Mouse (Mus musculus): Measurements from ENCODE around the gene Nol10. TPM values are rescaled to one million over a fixed set of nuclear protein-coding genes. Genes with fewer than 3 reads are reported as not detected.

Nol10 gene
- polyA plus RNA-seq, 1 experiment from 2014 or later = 15.0 TPM

DNA sequence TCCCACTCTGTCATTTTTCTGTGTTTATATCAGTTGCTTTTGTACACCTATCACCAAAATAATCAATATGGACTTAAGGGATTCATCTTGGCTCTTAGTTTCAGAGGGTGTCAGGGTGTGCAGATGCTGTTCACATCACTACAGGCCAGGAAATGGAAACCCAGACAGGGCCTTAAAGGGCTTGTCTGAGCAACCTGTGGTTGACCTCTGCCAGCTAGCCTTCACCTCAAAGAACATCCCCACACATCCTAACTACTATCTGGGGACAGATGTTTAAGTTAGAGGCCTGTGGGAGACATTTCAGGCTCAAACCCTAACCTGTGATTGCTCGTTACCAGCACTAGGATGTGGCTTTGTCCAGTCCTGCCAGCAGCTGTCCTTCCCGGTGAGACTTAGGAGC is 82.3 kb downstream of the Nol10 start:
- Histone ChIP-seq H3K4me3 (replicated peaks; ENCODE audit: low read depth, low read length) (no peak overlapping the region), H3K36me3 (ENCODE audit: insufficient read depth, low read length) (peaks cover 18% of the 10 kb centered on the region; the same call in 1 of the 2 replicates), H3K9ac (ENCODE audit: low read depth, low read length) (no peak overlapping the region), H3K4me2 (ENCODE audit: low read length) (no peak overlapping the region), H3K27me3 (ENCODE audit: insufficient read depth, low read length) (no peaks in the 10 kb centered on the region), H3K4me1 (replicated peaks; ENCODE audit: insufficient read depth, low read length) (no peaks in the 10 kb centered on the region), H3K9me3 (replicated peaks; ENCODE audit: low read length) (no peaks in the 10 kb centered on the region), H3K27ac (no peak overlapping the region)
- 92% methylated on average over 2 of the region's 2 CpGs for WGBS
- no peak for ATAC-seq (replicated peaks; ENCODE audit: low FRiP score, low read depth)
- DNase-seq (ENCODE audit: low spot score) = no peak
- no peak for TF ChIP-seq CTCF (IDR thresholded peaks at IDR 0.05; ENCODE audit: low read depth)

DNA sequence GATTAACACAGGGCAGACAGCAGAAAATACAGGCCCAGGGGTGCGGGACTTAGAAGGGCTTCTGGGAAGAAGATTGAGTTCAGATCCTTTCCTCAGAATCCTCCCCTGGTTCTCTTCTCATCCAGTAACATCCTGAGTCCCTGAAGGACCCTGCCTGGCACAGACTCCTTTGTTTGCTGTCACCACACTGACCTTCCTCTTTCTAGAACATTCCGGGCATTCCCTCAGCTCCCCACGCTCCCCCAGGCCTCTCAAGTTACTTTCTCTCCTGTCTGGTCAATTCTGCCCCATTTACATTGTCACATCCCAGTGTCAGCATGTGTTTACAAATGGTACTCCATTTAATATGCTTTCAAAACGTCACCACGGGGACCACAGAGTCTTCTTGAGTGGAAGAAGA is 82.9 kb downstream of the Nol10 start:
- Histone ChIP-seq H3K9ac (ENCODE audit: low read depth, low read length) (no peak overlapping the region), H3K4me3 (replicated peaks; ENCODE audit: low read depth, low read length) (no peak overlapping the region), H3K4me1 (replicated peaks; ENCODE audit: insufficient read depth, low read length) (no peaks in the 10 kb centered on the region), H3K36me3 (ENCODE audit: insufficient read depth, low read length) (peaks cover 16% of the 10 kb centered on the region; the same call in 1 of the 2 replicates), H3K27me3 (ENCODE audit: insufficient read depth, low read length) (no peaks in the 10 kb centered on the region), H3K27ac (no peak overlapping the region), H3K9me3 (replicated peaks; ENCODE audit: low read length) (no peaks in the 10 kb centered on the region), H3K4me2 (ENCODE audit: low read length) (no peak overlapping the region)
- 68% methylated on average over 5 of the region's 5 CpGs for WGBS
- ATAC-seq (replicated peaks; ENCODE audit: low FRiP score, low read depth) (no peak), DNase-seq (ENCODE audit: low spot score) (peak; percentile 54)
- no peak for TF ChIP-seq CTCF (IDR thresholded peaks at IDR 0.05; ENCODE audit: low read depth)

DNA sequence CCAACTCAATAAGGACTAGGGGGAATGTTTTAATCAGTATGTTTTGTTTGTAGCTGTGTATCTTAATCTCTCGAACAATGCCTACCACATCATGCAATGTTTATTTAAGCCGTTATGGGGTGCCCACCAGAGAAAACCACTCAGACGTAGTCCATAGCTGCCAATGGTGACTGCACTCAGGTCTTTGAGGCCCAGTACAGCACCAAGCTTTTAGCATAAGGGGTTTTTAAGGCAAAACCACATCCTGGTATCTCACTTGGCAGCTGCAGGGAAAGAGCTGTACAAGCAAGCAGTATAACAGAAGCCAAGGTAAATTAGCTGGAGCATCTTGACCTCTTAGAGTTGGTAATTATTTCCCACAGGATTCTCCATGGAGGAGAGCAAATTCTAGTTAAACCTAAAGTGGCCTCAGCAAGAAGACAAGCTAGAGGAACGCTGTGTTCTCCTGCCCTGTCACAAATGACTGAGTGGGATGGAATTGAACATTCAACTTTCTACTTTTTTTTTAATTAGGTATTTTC is 83.6 kb downstream of the Nol10 start:
- Histone ChIP-seq H3K27me3 (ENCODE audit: insufficient read depth, low read length) (no peaks in the 10 kb centered on the region), H3K4me1 (replicated peaks; ENCODE audit: insufficient read depth, low read length) (no peaks in the 10 kb centered on the region), H3K9me3 (replicated peaks; ENCODE audit: low read length) (no peaks in the 10 kb centered on the region), H3K4me2 (ENCODE audit: low read length) (no peak overlapping the region), H3K27ac (no peak overlapping the region), H3K4me3 (replicated peaks; ENCODE audit: low read depth, low read length) (no peak overlapping the region), H3K36me3 (ENCODE audit: insufficient read depth, low read length) (peaks cover 12% of the 10 kb centered on the region; the same call in 1 of the 2 replicates), H3K9ac (ENCODE audit: low read depth, low read length) (no peak overlapping the region)
- TF ChIP-seq CTCF (IDR thresholded peaks at IDR 0.05; ENCODE audit: low read depth) = no peak
- no peak for DNase-seq (ENCODE audit: low spot score)
- WGBS = 84% methylated on average over 4 of the region's 4 CpGs
- no peak for ATAC-seq (replicated peaks; ENCODE audit: low FRiP score, low read depth)

DNA sequence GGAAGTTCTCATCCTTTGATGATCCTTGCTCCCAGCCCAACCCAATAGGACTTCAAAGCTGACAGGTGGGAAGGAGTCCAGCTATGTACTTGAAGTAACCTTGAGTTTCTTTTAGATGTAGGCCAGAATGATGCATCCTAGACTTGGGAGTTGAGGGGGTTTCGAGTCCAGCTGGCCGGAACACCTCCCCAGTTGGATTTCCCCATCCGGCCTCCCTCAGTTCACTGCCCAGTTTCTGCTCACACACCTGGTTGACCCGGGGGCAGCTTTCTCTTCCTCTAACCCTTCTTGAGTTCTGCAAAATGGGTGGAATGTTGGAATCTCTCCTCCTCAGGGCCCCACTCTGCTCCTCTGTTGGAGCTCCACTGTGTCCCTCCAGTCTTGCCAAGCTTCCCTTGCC is 85.5 kb downstream of the Nol10 start:
- no peak for TF ChIP-seq CTCF (IDR thresholded peaks at IDR 0.05; ENCODE audit: low read depth)
- no peak overlapping the region for H3K4me2 ChIP-seq (ENCODE audit: low read length)
- H3K9me3 ChIP-seq (replicated peaks; ENCODE audit: low read length) = no peaks in the 10 kb centered on the region
- H3K9ac ChIP-seq (ENCODE audit: low read depth, low read length) = no peak overlapping the region
- H3K27me3 ChIP-seq (ENCODE audit: insufficient read depth, low read length) = no peaks in the 10 kb centered on the region
- 96% methylated on average over 4 of the region's 4 CpGs for WGBS
- H3K27ac ChIP-seq = no peak overlapping the region
- no peak for DNase-seq (ENCODE audit: low spot score)
- ATAC-seq (replicated peaks; ENCODE audit: low FRiP score, low read depth) = no peak
- no peaks in the 10 kb centered on the region for H3K4me1 ChIP-seq (replicated peaks; ENCODE audit: insufficient read depth, low read length)
- peaks cover 11% of the 10 kb centered on the region; the same call in 1 of the 2 replicates for H3K36me3 ChIP-seq (ENCODE audit: insufficient read depth, low read length)
- no peak overlapping the region for H3K4me3 ChIP-seq (replicated peaks; ENCODE audit: low read depth, low read length)

DNA sequence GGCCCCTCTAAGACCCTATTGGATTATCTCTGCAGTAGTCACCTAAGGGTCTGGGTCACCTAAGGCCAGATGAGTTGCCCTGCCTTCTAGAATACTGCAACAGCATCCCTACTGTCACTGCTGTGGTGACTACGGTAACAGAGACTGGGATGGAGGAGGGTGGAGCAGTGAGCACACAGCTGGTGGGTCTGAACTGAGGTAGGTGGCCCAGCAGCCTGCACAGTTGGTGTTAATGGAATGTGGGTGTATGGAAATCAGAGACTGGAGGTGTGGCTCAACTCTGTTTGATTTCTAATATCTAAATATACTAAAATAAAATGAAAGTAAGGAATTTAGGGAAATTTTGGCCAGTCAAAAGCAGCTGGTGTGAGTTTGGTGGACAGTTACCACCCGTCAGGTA is 88.2 kb downstream of the Nol10 start:
- H3K4me1 ChIP-seq (replicated peaks; ENCODE audit: insufficient read depth, low read length) = no peaks in the 10 kb centered on the region
- DNase-seq (ENCODE audit: low spot score) (no peak), ATAC-seq (replicated peaks; ENCODE audit: low FRiP score, low read depth) (no peak)
- no peaks in the 10 kb centered on the region for H3K9me3 ChIP-seq (replicated peaks; ENCODE audit: low read length)
- no peak overlapping the region for H3K9ac ChIP-seq (ENCODE audit: low read depth, low read length)
- H3K4me3 ChIP-seq (replicated peaks; ENCODE audit: low read depth, low read length) = no peak overlapping the region
- H3K27ac ChIP-seq = no peak overlapping the region
- TF ChIP-seq CTCF (IDR thresholded peaks at IDR 0.05; ENCODE audit: low read depth) = no peak
- no peaks in the 10 kb centered on the region for H3K27me3 ChIP-seq (ENCODE audit: insufficient read depth, low read length)
- 0 out of 2 replicates have a peak, but pooled peaks cover 3% of the 10 kb centered on the region for H3K36me3 ChIP-seq (ENCODE audit: insufficient read depth, low read length)
- H3K4me2 ChIP-seq (ENCODE audit: low read length) = no peak overlapping the region
- WGBS = 80% methylated on average over 2 of the region's 2 CpGs

DNA sequence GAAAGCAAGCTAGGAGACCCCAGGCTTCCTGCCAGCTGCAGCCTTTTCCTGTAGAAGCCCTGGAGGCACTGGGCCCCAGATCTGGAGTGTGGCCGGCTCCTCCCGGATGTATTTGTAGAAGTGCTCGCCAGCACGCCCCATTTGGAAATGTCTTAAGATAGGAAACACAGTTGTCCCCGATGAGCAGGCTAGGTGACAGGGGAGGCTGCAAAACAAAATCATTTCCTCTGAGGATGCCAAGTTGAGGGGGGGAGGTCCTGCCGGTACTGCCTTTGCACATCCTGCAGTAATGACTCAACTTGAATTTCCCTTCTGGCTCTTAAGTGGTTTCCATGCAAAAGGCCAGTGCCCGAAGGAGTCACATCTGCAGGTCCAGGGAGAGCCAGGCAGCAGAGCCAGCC is 92.0 kb downstream of the Nol10 start:
- Histone ChIP-seq H3K9me3 (replicated peaks; ENCODE audit: low read length) (no peaks in the 10 kb centered on the region), H3K4me1 (replicated peaks; ENCODE audit: insufficient read depth, low read length) (no peaks in the 10 kb centered on the region), H3K27ac (no peak overlapping the region), H3K4me3 (replicated peaks; ENCODE audit: low read depth, low read length) (no peak overlapping the region), H3K27me3 (ENCODE audit: insufficient read depth, low read length) (no peaks in the 10 kb centered on the region), H3K4me2 (ENCODE audit: low read length) (no peak overlapping the region), H3K9ac (ENCODE audit: low read depth, low read length) (no peak overlapping the region), H3K36me3 (ENCODE audit: insufficient read depth, low read length) (no peaks in the 10 kb centered on the region)
- 21% methylated on average over 7 of the region's 7 CpGs for WGBS
- ATAC-seq (replicated peaks; ENCODE audit: low FRiP score, low read depth) (0 out of 2 replicates have a peak, but pooled peaks have one; percentile 15), DNase-seq (ENCODE audit: low spot score) (peak; percentile 68)
- no peak for TF ChIP-seq CTCF (IDR thresholded peaks at IDR 0.05; ENCODE audit: low read depth)

DNA sequence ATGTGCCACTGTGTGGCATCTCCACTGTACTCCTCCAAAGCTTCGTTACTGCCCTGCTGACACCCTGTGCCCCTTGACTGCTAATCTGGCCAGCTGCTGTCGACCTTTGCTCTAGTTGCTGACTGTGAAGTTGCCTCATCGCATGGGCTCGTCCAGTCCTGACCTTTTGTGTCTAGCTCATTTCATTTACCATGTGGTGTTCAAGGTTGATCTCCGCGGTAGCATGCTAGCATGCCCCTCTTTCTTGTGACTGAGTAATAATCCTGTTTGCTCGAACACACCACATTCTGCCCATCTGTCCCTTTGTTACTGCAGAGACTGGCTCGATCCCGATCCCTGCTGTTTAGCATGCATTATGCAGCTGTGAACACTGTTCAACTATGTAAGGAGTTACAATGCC is 93.2 kb downstream of the Nol10 start:
- Histone ChIP-seq H3K4me2 (ENCODE audit: low read length) (no peak overlapping the region), H3K9ac (ENCODE audit: low read depth, low read length) (no peak overlapping the region), H3K4me3 (replicated peaks; ENCODE audit: low read depth, low read length) (no peak overlapping the region), H3K9me3 (replicated peaks; ENCODE audit: low read length) (no peaks in the 10 kb centered on the region), H3K27ac (no peak overlapping the region), H3K4me1 (replicated peaks; ENCODE audit: insufficient read depth, low read length) (no peaks in the 10 kb centered on the region), H3K27me3 (ENCODE audit: insufficient read depth, low read length) (no peaks in the 10 kb centered on the region), H3K36me3 (ENCODE audit: insufficient read depth, low read length) (no peaks in the 10 kb centered on the region)
- WGBS = 60% methylated on average over 9 of the region's 9 CpGs
- TF ChIP-seq CTCF (IDR thresholded peaks at IDR 0.05; ENCODE audit: low read depth) = no peak
- ATAC-seq (replicated peaks; ENCODE audit: low FRiP score, low read depth) = peak; percentile 84
- DNase-seq (ENCODE audit: low spot score) = no peak

Data from kidney, postnatal 0 days (tissue).